Mouse (Mus musculus): ENCODE data around the gene Capzb. TPM values are rescaled to one million over a fixed set of nuclear protein-coding genes. Genes with fewer than 3 reads are reported as not detected.

The Capzb gene
- 91.2 and 103 TPM in 2 replicates for total RNA-seq (2012; rRNA removed)
- 100 to 1,000 TPM in 1 of 2 experiments, not detected in 1; 354 TPM for polyA plus RNA-seq (2012; ENCODE audit: insufficient read depth in 1 of 2, insufficient read length in 2 of 2, low read depth in 1 of 2, low replicate concordance in 2 of 2, missing spikeins in 1 of 2)

DNA sequence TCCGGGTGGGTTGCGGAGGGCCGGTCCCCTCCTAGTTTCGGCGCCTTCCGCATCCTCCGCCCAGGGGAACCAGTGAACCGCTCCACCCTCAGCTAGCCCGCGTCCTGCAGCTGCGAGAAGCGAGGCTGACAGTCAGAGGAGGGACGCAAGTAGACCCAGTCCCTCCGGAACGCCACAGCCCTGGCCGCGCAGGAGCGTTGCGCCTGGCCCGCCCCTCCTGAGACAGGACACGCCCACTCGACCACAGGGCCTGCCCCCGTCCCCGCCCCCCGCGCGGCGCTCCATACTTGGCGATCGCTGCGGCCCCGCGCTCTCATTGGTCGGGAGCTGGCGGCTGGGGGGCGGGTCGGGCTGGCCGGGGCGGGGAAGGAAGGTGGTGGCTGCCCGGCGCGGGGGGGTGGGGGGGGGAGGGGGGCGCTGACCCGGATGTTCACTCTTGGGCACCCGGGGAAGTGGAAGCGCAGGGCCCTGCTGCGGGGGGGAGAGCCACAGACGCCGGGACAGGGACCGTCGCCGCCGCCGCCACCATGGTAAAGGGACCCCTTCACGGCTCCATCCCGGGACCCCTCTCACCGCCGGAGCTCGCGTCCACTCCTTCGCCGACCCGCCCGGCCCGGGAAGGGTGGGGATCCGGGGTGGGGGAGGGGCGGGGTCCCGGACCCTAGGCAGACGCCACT is at the start of gene Capzb:
Capzb (plus strand) TSS at position 401 of the 677 bp plus-strand sequence.
- Histone ChIP-seq H3K79me2 (ENCODE audit: control insufficient read depth, insufficient read depth, low read length, poor library complexity) (peaks cover 50% of the 10 kb centered on the region), H3K9ac (ENCODE audit: control insufficient read depth, low read depth, low read length, poor library complexity, severe bottlenecking) (peak within 1 kb of the TSS; percentile 90), H3K27me3 (ENCODE audit: control insufficient read depth in 1 of 2, insufficient read depth in 2 of 2, low read length in 2 of 2) (no peaks in the 10 kb centered on the region), H3K27ac (ENCODE audit: control insufficient read depth, low read depth, low read length) (peak within 1 kb of the TSS; percentile 86), H3K36me3 (ENCODE audit: control insufficient read depth in 1 of 2, insufficient read depth in 2 of 2, low read length in 2 of 2) (peaks cover 0 to 37% of the 10 kb centered on the region in 2 experiments; a peak in 2 of 4 replicates), H3K4me1 (ENCODE audit: control insufficient read depth in 1 of 2, insufficient read depth in 2 of 2, low read length in 2 of 2) (peaks cover 10 to 41% of the 10 kb centered on the region in 2 experiments), H3K4me3 (ENCODE audit: control insufficient read depth in 1 of 2, insufficient read depth in 1 of 2, low read depth in 2 of 2, low read length in 2 of 2) (peak within 1 kb of the TSS; percentile 80 to 100), H3K9me3 (replicated peaks; ENCODE audit: insufficient read depth, low read length) (no peaks in the 10 kb centered on the region)
- DNase-seq (ENCODE audit: low read depth, low spot score): peak; percentile 94
- no peak for TF ChIP-seq MYB (IDR thresholded peaks at IDR 0.05; ENCODE audit: low read depth, low read length)
- peak; percentile 56; the same call in 1 of the 2 replicates for TF ChIP-seq POLR2AphosphoS2 (IDR thresholded peaks at IDR 0.05; ENCODE audit: low read length)
- TF ChIP-seq TAL1 (IDR thresholded peaks at IDR 0.05; ENCODE audit: low read length): no peak
- TF ChIP-seq MXI1 (IDR thresholded peaks at IDR 0.05; ENCODE audit: low read depth, low read length): no peak
- TF ChIP-seq JUND (IDR thresholded peaks at IDR 0.05; ENCODE audit: low read depth, low read length): no peak
- TF ChIP-seq MEF2A (IDR thresholded peaks at IDR 0.05; ENCODE audit: extremely low read depth, insufficient replicate concordance, low read depth, low read length, poor library complexity, severe bottlenecking): no peak
- TF ChIP-seq SMC3 (IDR thresholded peaks at IDR 0.05; ENCODE audit: low read depth, low read length): no peak
- TF ChIP-seq ELF1 (IDR thresholded peaks at IDR 0.05; ENCODE audit: low read depth, low read length): peak; percentile 76
- TF ChIP-seq ZC3H11A (IDR thresholded peaks at IDR 0.05; ENCODE audit: low read depth, low read length): no peak
- TF ChIP-seq NELFE (IDR thresholded peaks at IDR 0.05; ENCODE audit: low read depth, low read length): peak; percentile 76
- TF ChIP-seq CHD1 (IDR thresholded peaks at IDR 0.05; ENCODE audit: low read depth, low read length): no peak
- TF ChIP-seq EP300 (IDR thresholded peaks at IDR 0.05; ENCODE audit: low read depth in 1 of 2, low read length in 2 of 2): no peak
- no peak; the same call in 1 of the 2 replicates for TF ChIP-seq KAT2A (conservative IDR thresholded peaks at IDR 0.05; ENCODE audit: low read depth, low read length)
- TF ChIP-seq MAX (IDR thresholded peaks at IDR 0.05; ENCODE audit: low read length): no peak
- TF ChIP-seq SIN3A (IDR thresholded peaks at IDR 0.05; ENCODE audit: low read length): 0 out of 2 replicates have a peak, but pooled peaks have one; percentile 13
- peak; percentile 77 for TF ChIP-seq HCFC1 (IDR thresholded peaks at IDR 0.05; ENCODE audit: low read depth, low read length)
- peak; percentile 61 to 81; a peak in 3 of 4 replicates for TF ChIP-seq POLR2A (IDR thresholded peaks at IDR 0.05; ENCODE audit: control insufficient read depth in 1 of 2, insufficient read depth in 1 of 2, low read depth in 1 of 2, low read length in 2 of 2, poor library complexity in 1 of 2)
- TF ChIP-seq ETS1 (IDR thresholded peaks at IDR 0.05; ENCODE audit: low read depth, low read length): no peak
- peak; percentile 67 for TF ChIP-seq ZMIZ1 (IDR thresholded peaks at IDR 0.05; ENCODE audit: low read depth, low read length)
- TF ChIP-seq ZKSCAN1 (IDR thresholded peaks at IDR 0.05; ENCODE audit: low read depth, low read length): no peak
- TF ChIP-seq NRF1 (IDR thresholded peaks at IDR 0.05; ENCODE audit: insufficient read depth, low read depth, low read length, poor library complexity, severe bottlenecking): peak; percentile 68
- TF ChIP-seq TCF12 (IDR thresholded peaks at IDR 0.05; ENCODE audit: low read depth, low read length): 0 out of 2 replicates have a peak, but pooled peaks have one; percentile 27
- TF ChIP-seq GATA1 (IDR thresholded peaks at IDR 0.05; ENCODE audit: low read depth, low read length): no peak
- peak; percentile 72; the same call in 1 of the 2 replicates for TF ChIP-seq MAZ (IDR thresholded peaks at IDR 0.05; ENCODE audit: low read depth, low read length)
- no peak for TF ChIP-seq RCOR1 (IDR thresholded peaks at IDR 0.05; ENCODE audit: low read depth, low read length)
